ENCODE assay signal across 10 mouse cellular contexts in the genomic region with DNA sequence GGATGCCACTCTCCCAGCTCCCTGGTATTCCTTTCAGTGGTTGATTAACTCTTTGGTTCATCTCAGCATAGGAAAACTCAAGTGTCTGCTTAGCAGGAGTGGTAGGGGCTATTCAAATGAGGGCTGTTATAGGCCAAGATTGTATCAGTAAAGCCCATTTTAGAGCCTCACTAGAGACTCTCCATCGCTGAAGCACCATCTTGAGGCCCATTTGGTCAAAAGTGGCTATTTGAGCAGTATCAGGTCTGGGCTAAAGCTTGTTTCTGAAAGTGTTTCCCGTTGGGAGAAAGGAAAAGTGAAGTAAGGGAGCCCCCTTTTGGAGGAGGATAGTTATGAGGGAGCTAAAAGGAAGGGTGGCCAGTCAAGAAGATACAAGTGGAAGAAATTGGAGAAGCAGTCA.
A peak's percentile ranks its signal among the peaks of the same experiment; 100 is the strongest.
DNase-seq lines count a peak whose midpoint lies in the region; ATAC-seq and TF ChIP-seq lines count a peak whose summit lies in the region.
"Had no signal": no experiment of that assay in that cellular context is flagged by ENCODE, and none has a peak within 500 bp of the region (broad histone marks: within the 10 kb centered on the region; RNA-seq: fewer than 3 reads in every experiment).

No protein-coding gene starts in this region.

- H3K36me3 ChIP-seq in lung, embryonic 14.5 days (ENCODE audit: insufficient read depth) = no peaks in the 10 kb centered on the region
- H3K36me3 ChIP-seq in embryonic facial prominence, embryonic 14.5 days (ENCODE audit: control insufficient read depth, insufficient read depth, low read length) = no peaks in the 10 kb centered on the region
- H3K36me3 ChIP-seq: embryonic facial prominence, embryonic 15.5 days had no signal

- H3K27ac ChIP-seq in lung, embryonic 14.5 days (ENCODE audit: low read depth) = no peak overlapping the region
- no peak overlapping the region for H3K27ac ChIP-seq in embryonic facial prominence, embryonic 14.5 days (replicated peaks; ENCODE audit: low read depth, low read length)
- H3K27ac ChIP-seq in left cerebral cortex, adult 2 months = no peak overlapping the region
- H3K27ac ChIP-seq: embryonic facial prominence, embryonic 15.5 days; liver, embryonic 14.5 days had no signal

- TF ChIP-seq CTCF in lung, embryonic 14.5 days (IDR thresholded peaks at IDR 0.05; ENCODE audit: low read depth) = peak; percentile 59
- TF ChIP-seq CTCF in lung, adult 2 months (IDR thresholded peaks at IDR 0.05; ENCODE audit: insufficient read depth, low read length) = no peak
- TF ChIP-seq CTCF in left cerebral cortex, adult 2 months (IDR thresholded peaks at IDR 0.05) = peak; percentile 69

- intact Hi-C loops in left cerebral cortex, adult 2 months (cut with DNase I) = loop anchor here (10.0 kb wide), 1 partner anchor 1015 kb away; no protein-coding TSS in a partner anchor

- H3K9ac ChIP-seq in lung, embryonic 14.5 days = no peak overlapping the region
- H3K9ac ChIP-seq in embryonic facial prominence, embryonic 14.5 days (ENCODE audit: low read depth, low read length) = no peak overlapping the region
- H3K9ac ChIP-seq: embryonic facial prominence, embryonic 15.5 days; liver, embryonic 14.5 days had no signal

- H3K4me1 ChIP-seq in lung, embryonic 14.5 days (ENCODE audit: insufficient read depth) = no peaks in the 10 kb centered on the region
- no peaks in the 10 kb centered on the region for H3K4me1 ChIP-seq in lung, adult 2 months (ENCODE audit: control insufficient read depth, insufficient read depth, low read length)
- no peaks in the 10 kb centered on the region for H3K4me1 ChIP-seq in embryonic facial prominence, embryonic 14.5 days (ENCODE audit: control insufficient read depth, insufficient read depth, low read length)
- H3K4me1 ChIP-seq: embryonic facial prominence, embryonic 15.5 days had no signal

- no peaks in the 10 kb centered on the region for H3K27me3 ChIP-seq in lung, embryonic 14.5 days (ENCODE audit: insufficient read depth, low read length)
- no peaks in the 10 kb centered on the region for H3K27me3 ChIP-seq in embryonic facial prominence, embryonic 14.5 days (replicated peaks; ENCODE audit: control insufficient read depth, insufficient read depth, low read length)
- H3K27me3 ChIP-seq: embryonic facial prominence, embryonic 15.5 days had no signal

- ATAC-seq in lung, embryonic 14.5 days (ENCODE audit: insufficient read depth) = no peak
- no peak for ATAC-seq in embryonic facial prominence, embryonic 14.5 days (ENCODE audit: low read depth)

- no peak overlapping the region for H3K4me3 ChIP-seq in lung, embryonic 14.5 days (ENCODE audit: low read depth, low read length)
- no peak overlapping the region for H3K4me3 ChIP-seq in lung, adult 2 months (replicated peaks; ENCODE audit: extremely low read depth, low read depth, low read length)
- no peak overlapping the region for H3K4me3 ChIP-seq in embryonic facial prominence, embryonic 14.5 days (ENCODE audit: low read depth, low read length)
- H3K4me3 ChIP-seq in left cerebral cortex, adult 2 months = no peak overlapping the region
- H3K4me3 ChIP-seq: embryonic facial prominence, embryonic 15.5 days had no signal

- no peak for TF ChIP-seq POLR2A in lung, adult 2 months (IDR thresholded peaks at IDR 0.05; ENCODE audit: borderline replicate concordance, extremely low read depth, low read depth, low read length)

- WGBS in lung, embryonic 14.5 days = 10% methylated on average over 2 of the region's 2 CpGs
- 10% methylated on average over 2 of the region's 2 CpGs for WGBS in lung, adult 2 months
- 12% methylated on average over 2 of the region's 2 CpGs for WGBS in embryonic facial prominence, embryonic 14.5 days

- no peaks in the 10 kb centered on the region for H3K9me3 ChIP-seq in lung, embryonic 14.5 days (ENCODE audit: low read depth, low read length)
- H3K9me3 ChIP-seq in embryonic facial prominence, embryonic 14.5 days (ENCODE audit: control insufficient read depth, low read length) = no peaks in the 10 kb centered on the region
- H3K9me3 ChIP-seq: embryonic facial prominence, embryonic 15.5 days had no signal

- DNase-seq in adrenal gland, postnatal 10 days = peak; percentile 24
- DNase-seq in adrenal gland, postnatal 25 days = no peak
- DNase-seq in lung, embryonic 14.5 days = peak; percentile 69
- no peak for DNase-seq in lung, adult 2 months
- peak; percentile 57 for DNase-seq in embryonic facial prominence, embryonic 14.5 days (ENCODE audit: low spot score)
- DNase-seq in left cerebral cortex, adult 2 months (ENCODE audit: extremely low spot score in 1 of 2, low spot score in 2 of 2) = peak; percentile 11 to 23
- no peak for DNase-seq in thymus, postnatal 25 days
- no peak for DNase-seq in spleen, postnatal 14 days (ENCODE audit: low spot score in 2 of 2)

- H3K4me2 ChIP-seq in lung, embryonic 14.5 days = no peak overlapping the region
- no peak overlapping the region for H3K4me2 ChIP-seq in embryonic facial prominence, embryonic 14.5 days (ENCODE audit: low read depth, low read length)
- H3K4me2 ChIP-seq: embryonic facial prominence, embryonic 15.5 days had no signal

Comparison
In these comparisons a context has a peak if more than half of its experiments do, and no peak if none do; other contexts are left out.
1. DNase-seq: peak in adrenal gland, postnatal 10 days (single experiment), lung, embryonic 14.5 days (single experiment), embryonic facial prominence, embryonic 14.5 days (single experiment) and left cerebral cortex, adult 2 months (2 of 2); none in adrenal gland, postnatal 25 days (single experiment), lung, adult 2 months (single experiment), thymus, postnatal 25 days (single experiment) and spleen, postnatal 14 days (0 of 2).